Mouse (Mus musculus) retina, postnatal 1 day (tissue): Measurements from ENCODE around the gene Wrap53.
A peak's percentile ranks its signal among the peaks of the same experiment; 100 is the strongest.
"Not testable (repeated sequence)": the region's sequence is repeated elsewhere in the genome, so short reads cannot be mapped to it uniquely, and the experiment has no call there.

Experiments used
- DNase-seq: peaks from one replicate; pipeline ENCODE4 v3.0.0-alpha.2; 2012

Wrap53 gene

GRCm38 (mm10) chr11:69560896-69561854 is 18.9 kb downstream of the Wrap53 start:
- DNase-seq, result peak; percentile 60

- DNase-seq, result peak; percentile 86
Measured at GRCm38 (mm10) chr11:69559851-69560765, 19.9 kb downstream of the Wrap53 start, which contains the start of gene Efnb3. TSS of gene Efnb3 (minus strand) at chr11:69560205.

- peak; percentile 19 for DNase-seq
Measured at GRCm38 (mm10) chr11:69559183-69559582, 20.9 kb downstream of the Wrap53 start.

GRCm38 (mm10) chr11:69558756-69559155 is 21.3 kb downstream of the Wrap53 start:
- no peak for DNase-seq

GRCm38 (mm10) chr11:69557381-69557958 is 22.6 kb downstream of the Wrap53 start:
- DNase-seq, result peak; percentile 82

- no peak for DNase-seq
Measured at GRCm38 (mm10) chr11:69554539-69555140, 25.4 kb downstream of the Wrap53 start.

- no peak for DNase-seq
Measured at GRCm38 (mm10) chr11:69553341-69553721, 26.7 kb downstream of the Wrap53 start.

- peak; percentile 92 for DNase-seq
Measured at GRCm38 (mm10) chr11:69552622-69553340, 27.3 kb downstream of the Wrap53 start.

GRCm38 (mm10) chr11:69551310-69551709 is 28.7 kb downstream of the Wrap53 start:
- no peak for DNase-seq

GRCm38 (mm10) chr11:69549060-69549656 is 30.9 kb downstream of the Wrap53 start, which contains the start of gene Dnah2:
TSS of gene Dnah2 (minus strand) at chr11:69549110.
- DNase-seq, result no peak

- DNase-seq, result no peak
Measured at GRCm38 (mm10) chr11:69547071-69547470, 33.0 kb downstream of the Wrap53 start.

- DNase-seq, result peak; percentile 96
Measured at GRCm38 (mm10) chr11:69546423-69547053, 33.5 kb downstream of the Wrap53 start.

GRCm38 (mm10) chr11:69545957-69546356 is 34.1 kb downstream of the Wrap53 start:
- DNase-seq, result no peak

- DNase-seq, result no peak
Measured at GRCm38 (mm10) chr11:69543598-69543997, 36.5 kb downstream of the Wrap53 start.

- DNase-seq, result not testable (repeated sequence)
Measured at GRCm38 (mm10) chr11:69541741-69542140, 38.3 kb downstream of the Wrap53 start.

GRCm38 (mm10) chr11:69540700-69541099 is 39.4 kb downstream of the Wrap53 start:
- no peak for DNase-seq

GRCm38 (mm10) chr11:69534990-69535389 is 45.1 kb downstream of the Wrap53 start:
- no peak for DNase-seq

- DNase-seq, result no peak
Measured at GRCm38 (mm10) chr11:69532480-69533150, 47.4 kb downstream of the Wrap53 start.

- DNase-seq, result not testable (repeated sequence)
Measured at GRCm38 (mm10) chr11:69530755-69531154, 49.3 kb downstream of the Wrap53 start.

- DNase-seq, result not testable (repeated sequence)
Measured at GRCm38 (mm10) chr11:69530281-69530680, 49.8 kb downstream of the Wrap53 start.
